Mouse (Mus musculus): ENCODE measurements around the gene Smc3. TPM values are rescaled to one million over a fixed set of nuclear protein-coding genes. Genes with fewer than 3 reads are reported as not detected.

Gene Smc3
- polyA plus RNA-seq (2016; fragmentation: Nextera tagmentation; extraction: Ambion mirVana): 73.1 and 79.1 TPM in 2 replicates

DNA sequence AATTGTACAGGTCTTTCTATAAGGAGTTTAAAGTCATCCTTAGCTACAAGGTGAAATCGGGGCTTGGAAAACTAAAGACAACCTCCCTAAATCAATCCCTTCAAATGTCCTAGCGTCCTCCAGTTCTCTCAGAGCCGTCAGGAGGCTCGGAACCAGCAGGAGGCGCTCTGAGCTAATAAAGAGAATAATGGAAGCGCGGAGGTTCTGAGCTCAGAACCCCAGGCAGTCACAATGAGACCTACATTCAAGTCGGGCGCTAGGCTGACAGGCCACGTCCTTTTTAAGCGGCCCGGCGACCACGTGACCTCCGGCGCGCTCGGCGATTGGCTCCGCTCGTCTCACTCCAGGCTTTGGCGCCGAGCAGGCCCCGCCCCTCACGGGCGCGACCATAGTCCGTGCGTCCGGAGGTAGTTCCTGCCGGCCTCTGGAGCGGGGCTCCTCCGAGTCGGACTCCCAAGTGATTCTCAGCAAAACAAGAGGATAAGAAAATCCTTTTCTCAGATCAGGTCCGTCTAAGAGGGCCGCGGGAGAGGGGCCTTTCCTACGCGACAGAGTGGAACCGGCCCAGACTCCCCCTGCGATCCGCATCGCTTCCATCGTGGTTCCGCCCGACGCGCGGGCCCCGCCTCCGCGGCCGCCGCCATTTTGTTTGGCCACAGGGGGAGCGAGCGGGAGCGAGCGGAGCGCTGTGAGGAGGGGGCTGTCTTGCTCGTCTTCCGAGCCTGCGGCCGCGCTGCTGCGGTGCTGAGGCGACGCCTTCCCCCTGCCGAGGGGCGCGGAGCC is at the start of gene Smc3:
Gene Smc3, plus strand, starts transcription at position 642 of the 783 bp plus-strand sequence.
- Histone ChIP-seq H3K4me1 (peaks cover 14% of the 10 kb centered on the region), H3K36me3 (replicated peaks) (peaks cover 30% of the 10 kb centered on the region), H3K9me3 (no peaks in the 10 kb centered on the region), H3K27ac (replicated peaks) (peak within 1 kb of the TSS; percentile 97), H3K4me3 (peak within 1 kb of the TSS; percentile 99), H3K27me3 (replicated peaks; ENCODE audit: low read depth, poor library complexity, severe bottlenecking) (no peaks in the 10 kb centered on the region)
- peak; percentile 99 for DNase-seq (ENCODE audit: low spot score)
- under 1% methylated on average over 70 of the region's 70 CpGs for WGBS

DNA sequence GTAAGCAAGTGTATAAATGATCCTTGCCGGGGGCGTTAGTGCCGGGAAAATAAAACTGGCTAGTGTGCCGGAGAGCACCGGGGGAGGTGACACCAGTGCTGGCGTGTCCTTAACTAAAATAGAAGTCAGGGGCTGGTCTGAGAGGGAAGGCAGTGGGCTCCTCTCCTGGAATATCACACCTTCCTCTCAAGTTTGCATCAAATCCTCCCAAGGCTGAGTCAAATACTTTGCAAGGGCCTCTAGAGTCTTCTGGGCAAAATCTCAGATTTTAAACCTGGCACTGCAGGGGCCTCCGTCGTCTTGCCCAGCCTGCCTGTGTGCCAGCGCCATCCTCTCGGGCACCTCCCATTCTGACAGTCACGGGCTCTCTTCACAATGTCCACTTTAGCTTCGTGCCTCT is 49.2 kb upstream of the Smc3 start:
- Histone ChIP-seq H3K27me3 (replicated peaks; ENCODE audit: low read depth, poor library complexity, severe bottlenecking) (no peaks in the 10 kb centered on the region), H3K36me3 (replicated peaks) (no peaks in the 10 kb centered on the region), H3K9me3 (no peaks in the 10 kb centered on the region), H3K27ac (replicated peaks) (no peak overlapping the region), H3K4me3 (no peak overlapping the region), H3K4me1 (peaks cover 23% of the 10 kb centered on the region)
- DNase-seq (ENCODE audit: low spot score): no peak
- 84% methylated on average over 12 of the region's 12 CpGs for WGBS

DNA sequence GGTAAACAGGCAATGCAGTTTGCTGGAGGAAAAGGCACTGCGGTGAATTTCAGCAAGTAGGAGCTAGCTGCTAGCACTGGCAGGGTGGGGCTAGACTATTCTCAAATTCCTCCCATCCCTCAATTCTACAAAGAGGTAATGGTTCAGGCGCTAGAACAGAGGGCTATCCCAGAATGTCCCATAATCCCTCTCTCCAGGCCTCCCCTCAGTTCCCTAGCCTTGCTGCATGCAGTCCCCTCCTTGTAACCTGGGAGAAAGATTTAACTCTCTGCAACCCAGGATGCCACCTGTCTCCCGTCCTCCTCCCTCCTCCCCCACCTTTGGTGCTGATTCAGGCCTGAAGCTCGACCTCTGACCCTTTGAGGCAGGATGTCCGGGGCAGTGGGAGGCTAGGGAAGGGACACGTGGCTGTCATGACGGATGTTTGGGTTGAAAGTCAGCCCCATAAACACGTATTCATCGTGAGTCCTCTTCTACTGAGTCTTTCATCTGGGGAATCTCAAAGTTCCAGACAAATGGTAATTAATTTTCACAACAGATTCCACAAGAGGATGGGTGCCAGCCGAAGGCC is 47.9 kb upstream of the Smc3 start:
- Histone ChIP-seq H3K4me1 (peaks cover 28% of the 10 kb centered on the region), H3K9me3 (no peaks in the 10 kb centered on the region), H3K36me3 (replicated peaks) (no peaks in the 10 kb centered on the region), H3K27ac (replicated peaks) (peak overlapping the region; percentile 7; the same call in 1 of the 2 replicates), H3K4me3 (no peak overlapping the region), H3K27me3 (replicated peaks; ENCODE audit: low read depth, poor library complexity, severe bottlenecking) (no peaks in the 10 kb centered on the region)
- no peak for DNase-seq (ENCODE audit: low spot score)
- WGBS: 30% methylated on average over 10 of the region's 10 CpGs

DNA sequence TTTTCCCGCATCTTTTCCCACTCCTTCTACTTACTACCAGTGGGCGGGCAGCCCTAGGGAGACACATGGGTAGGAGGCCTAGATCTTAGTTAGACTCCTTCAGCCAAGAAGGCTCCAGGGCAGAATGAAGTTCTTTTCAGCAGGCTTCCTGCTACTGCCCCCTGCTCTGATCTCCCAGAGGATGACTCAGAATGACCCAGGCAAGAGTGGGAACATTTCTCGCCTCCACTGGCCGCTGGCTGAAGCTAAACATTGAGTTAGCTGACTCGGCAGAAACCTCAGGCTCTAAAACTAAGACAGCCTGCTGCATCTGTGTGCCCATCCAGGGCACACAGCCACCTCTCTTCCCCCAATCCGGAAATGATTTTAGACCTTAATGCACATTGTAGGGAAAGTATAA is 47.4 kb upstream of the Smc3 start:
- H3K27ac ChIP-seq (replicated peaks): peak overlapping the region; percentile 7; the same call in 1 of the 2 replicates
- H3K4me1 ChIP-seq: peaks cover 28% of the 10 kb centered on the region
- WGBS: 54% methylated on average over 6 of the region's 6 CpGs

DNA sequence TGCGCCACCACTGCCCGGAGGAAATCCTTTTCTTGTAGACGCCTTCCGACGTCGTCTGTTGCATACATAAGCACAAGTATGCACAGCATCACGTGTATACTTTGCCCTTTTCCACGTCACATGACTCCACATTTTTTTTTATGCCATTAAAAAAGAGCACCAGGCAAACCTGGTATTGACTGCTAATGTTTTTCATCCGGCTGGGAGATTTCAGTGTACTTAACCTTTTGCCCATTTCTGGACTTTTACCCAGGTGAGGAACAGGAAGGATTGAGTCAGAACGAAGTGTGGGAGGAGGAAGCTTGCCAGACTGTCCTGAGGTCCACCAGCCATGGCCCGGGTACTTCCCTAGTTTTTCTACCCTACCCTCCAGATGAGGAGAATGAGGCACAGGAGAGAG is 45.8 kb upstream of the Smc3 start:
- Histone ChIP-seq H3K27me3 (replicated peaks; ENCODE audit: low read depth, poor library complexity, severe bottlenecking) (no peaks in the 10 kb centered on the region; the same call in 1 of the 2 replicates), H3K4me3 (no peak overlapping the region), H3K9me3 (no peaks in the 10 kb centered on the region), H3K4me1 (peaks cover 25% of the 10 kb centered on the region), H3K36me3 (replicated peaks) (no peaks in the 10 kb centered on the region), H3K27ac (replicated peaks) (no peak overlapping the region)
- no peak for DNase-seq (ENCODE audit: low spot score)
- 87% methylated on average over 11 of the region's 11 CpGs for WGBS

More for the DNA sequence above, 47.4 kb upstream of the Smc3 start:
- H3K4me3 ChIP-seq: no peak overlapping the region
- H3K27me3 ChIP-seq (replicated peaks; ENCODE audit: low read depth, poor library complexity, severe bottlenecking): no peaks in the 10 kb centered on the region; the same call in 1 of the 2 replicates
- no peaks in the 10 kb centered on the region for H3K9me3 ChIP-seq
- DNase-seq (ENCODE audit: low spot score): no peak
- H3K36me3 ChIP-seq (replicated peaks): no peaks in the 10 kb centered on the region

DNA sequence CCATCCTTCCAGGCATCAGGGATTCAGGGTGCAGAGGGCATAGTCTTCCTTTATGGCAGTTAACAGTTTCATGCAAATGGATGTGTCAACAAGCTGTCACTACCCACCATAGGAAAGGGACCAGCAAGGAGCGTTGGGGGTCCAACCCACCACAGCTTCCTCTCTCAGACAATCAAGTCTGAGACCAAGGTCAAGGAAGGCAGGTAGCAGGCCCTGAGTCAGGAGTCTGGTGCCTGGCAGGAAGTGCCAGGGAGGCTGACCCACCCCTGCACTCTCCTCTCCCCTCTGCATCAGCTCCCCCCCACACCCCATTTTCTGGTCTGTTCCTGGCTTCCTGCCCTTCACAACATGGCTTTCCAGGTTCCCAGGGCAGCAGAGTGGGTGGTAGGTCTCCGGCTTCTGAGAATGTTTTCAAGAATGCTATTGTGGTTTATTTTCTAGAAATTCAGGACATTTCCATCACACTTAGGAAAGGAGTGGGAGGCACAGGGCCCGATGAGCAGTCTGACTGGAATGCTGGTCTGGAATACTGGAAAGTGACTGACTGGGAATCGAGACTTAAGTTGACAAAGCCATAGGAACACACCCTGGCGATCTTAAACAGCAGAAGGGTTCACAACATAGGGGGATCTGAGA is 45.1 kb upstream of the Smc3 start:
- H3K36me3 ChIP-seq (replicated peaks): no peaks in the 10 kb centered on the region
- no peaks in the 10 kb centered on the region for H3K9me3 ChIP-seq
- H3K4me1 ChIP-seq: peaks cover 25% of the 10 kb centered on the region
- no peak for DNase-seq (ENCODE audit: low spot score)
- WGBS: 84% methylated on average over 5 of the region's 5 CpGs
- no peak overlapping the region for H3K4me3 ChIP-seq
- H3K27me3 ChIP-seq (replicated peaks; ENCODE audit: low read depth, poor library complexity, severe bottlenecking): no peaks in the 10 kb centered on the region; the same call in 1 of the 2 replicates
- 0 out of 2 replicates have a peak overlapping the region, but pooled peaks have one; percentile 5 for H3K27ac ChIP-seq (replicated peaks)

DNA sequence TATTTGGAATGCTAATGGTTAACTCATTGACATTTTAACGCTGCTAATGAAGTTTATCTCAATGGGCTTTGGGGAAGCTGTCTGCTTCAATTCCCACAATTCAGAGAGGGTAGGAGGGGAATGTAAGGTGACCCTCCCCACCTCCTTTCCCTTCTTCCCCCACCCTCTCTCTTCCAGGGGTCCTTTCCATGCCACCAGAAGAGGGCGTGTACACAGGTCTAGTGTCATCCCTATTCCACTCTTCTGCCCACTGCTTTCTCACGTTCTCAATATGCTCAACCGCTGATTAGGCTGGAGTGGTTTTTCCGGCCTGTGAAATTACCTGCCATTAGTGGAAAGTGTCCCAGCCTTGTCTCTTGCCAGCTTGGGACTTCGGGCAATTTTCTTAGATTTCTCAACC is 43.4 kb upstream of the Smc3 start:
- H3K4me1 ChIP-seq: peaks cover 25% of the 10 kb centered on the region
- WGBS: 26% methylated on average over 6 of the region's 6 CpGs
- H3K27me3 ChIP-seq (replicated peaks; ENCODE audit: low read depth, poor library complexity, severe bottlenecking): no peaks in the 10 kb centered on the region; the same call in 1 of the 2 replicates
- no peak overlapping the region for H3K27ac ChIP-seq (replicated peaks)
- H3K4me3 ChIP-seq: peak overlapping the region; percentile 38
- no peaks in the 10 kb centered on the region for H3K9me3 ChIP-seq
- H3K36me3 ChIP-seq (replicated peaks): no peaks in the 10 kb centered on the region
- DNase-seq (ENCODE audit: low spot score): no peak

DNA sequence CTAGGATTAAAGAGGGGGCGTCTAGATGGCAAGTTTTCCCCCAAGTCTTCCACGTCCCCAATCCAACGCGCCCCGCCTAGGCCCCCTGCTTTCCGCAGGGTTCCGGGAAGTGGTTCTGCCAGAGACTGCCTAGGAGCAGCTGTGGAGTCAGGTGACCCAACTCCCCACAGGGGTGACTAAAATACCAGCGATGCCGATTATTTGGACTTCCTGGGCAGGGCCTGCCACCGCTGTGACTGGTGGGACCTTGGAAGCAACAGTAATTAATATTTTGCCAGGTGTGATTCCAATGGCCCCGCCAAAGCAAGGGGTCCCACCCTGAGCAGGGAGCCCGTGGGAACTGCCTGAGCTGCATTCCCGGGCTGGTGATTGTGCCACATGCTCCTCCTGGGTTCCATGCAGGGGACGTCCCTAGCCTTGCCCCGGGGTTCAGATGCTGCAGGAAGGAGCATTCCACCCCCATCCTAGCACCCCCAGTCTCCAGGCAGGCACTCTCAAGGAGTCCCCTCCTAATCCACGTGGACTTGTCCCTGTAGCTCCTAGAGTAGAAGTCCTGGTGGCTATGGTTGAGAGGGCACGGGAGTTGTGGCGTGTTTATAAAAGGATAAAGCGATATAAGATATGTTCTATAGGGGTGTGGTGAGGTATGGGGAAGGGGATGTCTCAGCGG is 42.8 kb upstream of the Smc3 start:
- peak overlapping the region; percentile 57 for H3K27ac ChIP-seq (replicated peaks)
- H3K36me3 ChIP-seq (replicated peaks): no peaks in the 10 kb centered on the region
- H3K9me3 ChIP-seq: no peaks in the 10 kb centered on the region
- H3K4me3 ChIP-seq: peak overlapping the region; percentile 38
- 30% methylated on average over 20 of the region's 20 CpGs for WGBS
- H3K4me1 ChIP-seq: peaks cover 20% of the 10 kb centered on the region
- DNase-seq (ENCODE audit: low spot score): peak; percentile 28
- H3K27me3 ChIP-seq (replicated peaks; ENCODE audit: low read depth, poor library complexity, severe bottlenecking): no peaks in the 10 kb centered on the region; the same call in 1 of the 2 replicates

DNA sequence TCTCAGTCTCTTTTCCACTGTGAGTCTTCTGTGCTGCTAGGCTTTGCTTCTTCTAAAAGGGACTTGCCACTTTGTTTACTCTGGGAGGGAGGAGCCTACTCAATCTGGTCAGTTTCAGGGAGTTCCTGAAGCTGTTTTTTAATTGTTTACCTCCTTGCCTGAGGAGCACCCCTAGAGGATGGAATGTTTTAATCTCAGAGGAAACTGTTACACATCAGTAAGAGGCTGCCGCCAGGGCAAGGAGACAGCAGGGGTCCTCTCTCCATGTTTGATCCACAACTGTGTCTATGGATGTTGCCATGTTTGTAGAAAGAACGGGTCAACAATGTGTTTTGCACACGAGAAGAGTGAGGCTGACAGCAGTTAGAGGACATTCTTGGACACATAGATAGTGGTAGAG is 39.8 kb upstream of the Smc3 start:
- H3K27ac ChIP-seq (replicated peaks): no peak overlapping the region
- peaks cover 15% of the 10 kb centered on the region for H3K4me1 ChIP-seq
- H3K4me3 ChIP-seq: no peak overlapping the region
- no peaks in the 10 kb centered on the region for H3K36me3 ChIP-seq (replicated peaks)
- no peak for DNase-seq (ENCODE audit: low spot score)
- 81% methylated on average over 3 of the region's 3 CpGs for WGBS
- no peaks in the 10 kb centered on the region for H3K9me3 ChIP-seq
- H3K27me3 ChIP-seq (replicated peaks; ENCODE audit: low read depth, poor library complexity, severe bottlenecking): no peaks in the 10 kb centered on the region; the same call in 1 of the 2 replicates

DNA sequence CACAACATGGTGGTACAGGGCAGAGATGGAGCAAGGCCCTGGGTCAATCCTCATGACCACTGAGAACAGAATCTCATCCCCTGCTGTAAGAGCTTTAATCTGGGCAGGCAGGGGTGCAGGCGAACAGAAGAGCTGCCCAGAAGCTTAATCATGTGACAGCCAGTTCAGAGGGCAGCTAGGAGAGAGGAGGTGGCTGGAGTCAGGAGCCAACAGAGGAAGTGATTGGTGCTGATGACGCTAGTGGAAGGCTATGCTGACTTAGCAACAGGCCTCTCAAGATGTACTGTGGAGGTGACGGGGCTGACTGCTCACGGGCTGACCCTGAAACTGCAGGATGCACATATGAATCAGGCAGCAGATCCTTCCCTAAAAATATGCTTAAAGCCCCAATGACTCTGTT is 36.0 kb upstream of the Smc3 start:
- Histone ChIP-seq H3K27me3 (replicated peaks; ENCODE audit: low read depth, poor library complexity, severe bottlenecking) (no peaks in the 10 kb centered on the region), H3K27ac (replicated peaks) (no peak overlapping the region), H3K4me1 (peaks cover 4% of the 10 kb centered on the region), H3K4me3 (no peak overlapping the region), H3K9me3 (no peaks in the 10 kb centered on the region; the same call in 1 of the 2 replicates), H3K36me3 (replicated peaks) (no peaks in the 10 kb centered on the region)
- no peak for DNase-seq (ENCODE audit: low spot score)
- 54% methylated on average over 4 of the region's 4 CpGs for WGBS

DNA sequence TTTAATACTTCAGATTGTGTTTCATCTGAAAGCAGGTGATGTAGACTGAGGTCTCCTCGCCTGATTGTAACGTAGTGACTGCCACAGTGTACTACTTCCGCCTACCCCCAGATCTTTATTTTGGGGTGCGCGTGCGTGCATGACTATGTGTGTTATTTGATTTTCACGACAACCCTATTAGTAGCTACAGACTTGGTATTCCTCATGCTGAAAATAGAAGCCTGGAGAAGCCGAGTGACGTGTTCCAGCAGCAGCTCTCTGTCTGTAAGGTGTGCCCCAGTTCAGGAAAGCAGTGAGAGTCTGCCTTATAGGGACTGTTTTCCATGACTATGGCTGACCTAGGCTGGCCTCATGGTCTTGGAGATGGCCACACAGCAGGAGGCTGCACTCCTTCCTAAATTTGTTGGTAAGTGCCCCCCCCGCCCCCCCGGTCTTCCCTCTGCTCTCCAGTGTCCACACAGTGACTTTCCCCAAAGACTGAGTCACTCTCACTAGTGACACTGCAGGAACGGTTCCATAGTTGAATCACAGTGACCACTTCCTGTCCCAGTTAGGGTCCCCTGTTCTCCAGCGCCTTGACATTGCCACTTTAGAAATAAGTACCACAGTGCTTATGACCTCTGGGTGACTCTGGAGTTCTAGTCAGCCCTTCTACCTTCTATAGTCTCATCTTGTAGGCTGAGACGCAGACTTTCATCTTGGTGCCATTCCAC is 34.5 kb upstream of the Smc3 start:
- no peak overlapping the region for H3K4me3 ChIP-seq
- H3K27me3 ChIP-seq (replicated peaks; ENCODE audit: low read depth, poor library complexity, severe bottlenecking): no peaks in the 10 kb centered on the region
- 93% methylated on average over 14 of the region's 14 CpGs for WGBS
- DNase-seq (ENCODE audit: low spot score): no peak
- no peaks in the 10 kb centered on the region; the same call in 1 of the 2 replicates for H3K9me3 ChIP-seq
- H3K27ac ChIP-seq (replicated peaks): no peak overlapping the region
- H3K36me3 ChIP-seq (replicated peaks): no peaks in the 10 kb centered on the region
- H3K4me1 ChIP-seq: peaks cover 4% of the 10 kb centered on the region

DNA sequence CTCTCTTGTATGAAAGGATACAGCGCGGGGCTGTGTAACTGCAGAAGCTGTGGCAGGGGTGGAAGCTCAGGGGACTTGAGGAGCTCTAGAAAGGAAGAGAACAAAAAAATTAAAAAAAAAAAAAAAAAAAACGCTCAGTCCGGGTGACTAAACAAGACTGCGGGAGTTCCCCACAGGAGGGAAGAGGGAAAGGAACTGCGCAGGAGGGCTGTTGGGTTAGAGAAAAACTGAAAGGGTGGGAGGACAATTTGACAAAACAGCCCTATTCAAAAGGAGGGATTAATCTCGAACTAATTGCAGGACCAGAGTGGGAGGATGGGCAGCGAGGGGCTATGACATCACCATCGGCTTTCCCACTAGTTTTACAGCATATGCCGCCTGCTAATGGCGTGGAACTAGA is 32.3 kb upstream of the Smc3 start:
- Histone ChIP-seq H3K4me1 (peaks cover 8% of the 10 kb centered on the region), H3K27ac (replicated peaks) (no peak overlapping the region), H3K36me3 (replicated peaks) (no peaks in the 10 kb centered on the region), H3K27me3 (replicated peaks; ENCODE audit: low read depth, poor library complexity, severe bottlenecking) (no peaks in the 10 kb centered on the region), H3K9me3 (no peaks in the 10 kb centered on the region; the same call in 1 of the 2 replicates), H3K4me3 (no peak overlapping the region)
- WGBS: 28% methylated on average over 11 of the region's 11 CpGs
- DNase-seq (ENCODE audit: low spot score): peak; percentile 27

All from embryonic facial prominence, embryonic 10.5 days (tissue).